Mouse (Mus musculus): ENCODE data around the gene Knl1.

DNA sequence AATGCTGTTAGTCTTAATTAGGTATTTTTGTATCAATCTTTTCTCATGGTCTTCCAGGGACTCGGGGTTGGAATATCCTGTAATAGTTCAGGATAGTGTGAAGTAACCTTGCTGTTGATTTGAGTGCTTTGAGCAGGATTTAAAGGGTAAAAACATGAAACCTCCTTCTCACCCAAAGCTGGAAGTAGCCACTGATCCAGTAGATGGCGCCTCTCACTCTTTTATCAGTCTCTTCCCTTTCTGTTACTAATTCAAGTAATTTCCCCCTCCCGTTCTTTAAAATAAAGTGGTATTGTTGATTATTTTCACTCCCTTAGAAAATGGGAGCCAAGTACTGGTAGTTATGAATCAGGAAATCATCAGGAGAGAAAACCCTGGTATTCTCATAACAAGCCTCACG lies 6.0 kb upstream of the Knl1 start:
- peak; percentile 66 for TF ChIP-seq CTCF (IDR thresholded peaks at IDR 0.05)
- no peak for TF ChIP-seq EP300 (IDR thresholded peaks at IDR 0.05)
